Mouse (Mus musculus) neural tube, embryonic 11.5 days (tissue): Measurements from ENCODE around the gene Ppp1r10. TPM values are rescaled to one million over a fixed set of nuclear protein-coding genes. Genes with fewer than 3 reads are reported as not detected.
A peak's percentile ranks its signal among the peaks of the same experiment; 100 is the strongest.

Source experiments
- ATAC-seq: fragments of 200-750 bp; cut with Nextera tagmentation; 2 replicates; pipeline ENCODE4 v1.8.0; 2017; ENCODE audit warnings: moderate number of reproducible peaks, mild to moderate bottlenecking, moderate TSS enrichment, moderate library complexity; ENCODE audit not compliant: insufficient read depth, low FRiP score, low TSS enrichment
- DNase-seq: peaks from one replicate; pipeline ENCODE4 v3.0.0-alpha.2; 2015; ENCODE audit warnings: low spot score
- H3K27ac ChIP-seq: fragments of 300-500 bp; sonication (generic); 2 replicates; pipeline ENCODE4 v1.5.1; 2014; ENCODE audit warnings: low read depth, mild to moderate bottlenecking, low read length
- H3K27me3 ChIP-seq: fragments of 300-500 bp; sonication (generic); 2 replicates; pipeline ENCODE4 v1.6.1; 2014; ENCODE audit warnings: mild to moderate bottlenecking, low read length, mixed read lengths; ENCODE audit not compliant: control insufficient read depth, insufficient read depth
- H3K36me3 ChIP-seq: fragments of 300-500 bp; sonication (generic); 2 replicates; pipeline ENCODE4 v1.6.1; 2014; ENCODE audit warnings: mild to moderate bottlenecking, low read length, moderate library complexity, mixed read lengths; ENCODE audit not compliant: control insufficient read depth, insufficient read depth
- H3K4me1 ChIP-seq: fragments of 300-500 bp; sonication (generic); 2 replicates; pipeline ENCODE4 v1.6.1; 2014; ENCODE audit warnings: low read length, mixed read lengths; ENCODE audit not compliant: control insufficient read depth, insufficient read depth
- H3K4me2 ChIP-seq: fragments of 300-500 bp; sonication (generic); 2 replicates; pipeline ENCODE4 v1.6.1; 2014; ENCODE audit warnings: low read depth, mild to moderate bottlenecking, moderate library complexity
- H3K4me3 ChIP-seq: fragments of 300-500 bp; sonication (generic); 2 replicates; pipeline ENCODE4 v1.5.1; 2014; ENCODE audit warnings: low read depth, low read length
- H3K9ac ChIP-seq: fragments of 300-500 bp; sonication (generic); 2 replicates; pipeline ENCODE4 v1.6.1; 2014; ENCODE audit warnings: mild to moderate bottlenecking, low read length
- H3K9me3 ChIP-seq: fragments of 300-500 bp; sonication (generic); 2 replicates; pipeline ENCODE4 v1.6.1; 2016; ENCODE audit warnings: low read length; ENCODE audit not compliant: control insufficient read depth
- WGBS: fragments of 180-500 bp; shearing (Covaris S2); extraction: QIAGEN DNeasy Blood & Tissue Kit; methylation state at CpG from one replicate; pipeline ENCODE4 v1.1.7; 2014; 5-methylcytosine and 5-hydroxymethylcytosine counted together
- polyA plus RNA-seq: library from polyadenylated mRNA; unstranded; fragments of >200 nt; fragmentation: Nextera tagmentation; extraction: Ambion mirVana; gene quantifications from 2 replicates; pipeline ENCODE4 v1.2.1, GENCODE M21; 2014

Gene Ppp1r10
- polyA plus RNA-seq, 1 experiment from 2014 or later = 49.3 TPM

DNA sequence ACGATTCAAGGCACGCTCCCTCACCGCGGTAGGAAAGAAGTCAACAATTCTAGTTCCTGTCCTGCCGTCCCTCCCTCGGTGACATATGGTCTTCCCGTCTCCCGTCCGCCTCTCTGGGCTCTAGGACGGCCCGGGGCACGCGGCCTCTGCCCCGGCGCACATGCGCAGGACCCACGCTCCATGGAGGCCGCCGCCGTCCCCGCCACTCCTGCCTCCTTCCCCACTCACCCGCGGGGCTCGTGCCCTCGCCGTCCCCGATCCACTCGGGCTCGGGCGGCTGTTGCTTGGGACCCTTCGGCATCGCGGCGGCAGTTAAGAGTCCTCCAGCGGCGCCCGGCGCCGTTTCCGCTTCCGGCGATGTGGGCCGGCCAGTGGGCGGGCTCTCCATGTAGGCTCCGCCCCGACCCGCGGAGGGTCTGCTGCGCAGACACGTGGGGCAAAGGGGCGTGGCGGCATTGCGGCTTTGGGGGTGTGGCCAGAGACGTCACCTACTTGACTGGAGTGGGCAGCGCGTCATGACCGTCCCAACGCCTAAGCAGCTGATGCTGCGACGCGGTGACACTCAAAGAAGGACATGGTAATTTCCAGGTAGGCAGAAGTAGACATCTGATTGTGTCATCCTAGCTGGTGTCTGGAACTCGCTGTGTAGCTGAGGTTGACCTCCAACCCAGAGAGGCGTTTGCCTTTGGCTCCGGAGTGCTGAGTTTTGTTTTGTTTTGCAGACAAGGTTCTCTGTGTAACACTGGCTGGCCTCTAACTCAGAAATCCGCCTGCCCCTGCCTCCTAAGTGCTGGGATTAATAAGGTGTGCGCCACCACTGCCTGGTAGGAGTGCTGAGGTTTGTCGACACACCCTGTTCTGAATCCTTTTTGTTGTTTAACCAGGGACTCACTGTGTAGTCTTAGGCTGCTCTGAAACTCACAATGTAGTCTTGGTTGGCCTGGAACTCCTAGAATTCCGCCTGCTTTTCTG lies 53.5 kb downstream of the Ppp1r10 start, which contains the start of gene Abcf1:
Abcf1 (minus strand) TSS at position 344 of the 972 bp plus-strand sequence.
- H3K27ac ChIP-seq = peak within 1 kb of the TSS; percentile 42; the same call in 1 of the 2 replicates
- peak within 1 kb of the TSS; percentile 81 for H3K9ac ChIP-seq
- WGBS = under 1% methylated on average over 68 of the region's 68 CpGs
- H3K36me3 ChIP-seq = peaks cover 10% of the 10 kb centered on the region
- peak within 1 kb of the TSS; percentile 92 for H3K4me3 ChIP-seq
- DNase-seq (peak; percentile 99), ATAC-seq (peak; percentile 98)
- peaks cover 7% of the 10 kb centered on the region for H3K4me1 ChIP-seq
- H3K27me3 ChIP-seq = no peaks in the 10 kb centered on the region
- H3K4me2 ChIP-seq = peak within 1 kb of the TSS; percentile 84
- no peaks in the 10 kb centered on the region for H3K9me3 ChIP-seq

- Histone ChIP-seq H3K9ac (no peak overlapping the region), H3K4me1 (peaks cover 7% of the 10 kb centered on the region), H3K36me3 (peaks cover 8% of the 10 kb centered on the region), H3K9me3 (no peaks in the 10 kb centered on the region), H3K4me3 (no peak overlapping the region), H3K27ac (no peak overlapping the region), H3K4me2 (no peak overlapping the region), H3K27me3 (no peaks in the 10 kb centered on the region)
- no peak for DNase-seq
- 90% methylated on average over 1 of the region's 1 CpGs for WGBS
- no peak for ATAC-seq
Measured at GRCm38 (mm10) chr17:35972131-35972530, 55.9 kb downstream of the Ppp1r10 start.

GRCm38 (mm10) chr17:35978811-35979400 lies 62.7 kb downstream of the Ppp1r10 start:
- Histone ChIP-seq H3K4me2 (peak overlapping the region; percentile 92), H3K4me3 (peak overlapping the region; percentile 56), H3K9me3 (no peaks in the 10 kb centered on the region), H3K27me3 (no peaks in the 10 kb centered on the region), H3K4me1 (peaks cover 10% of the 10 kb centered on the region), H3K27ac (peak overlapping the region; percentile 90), H3K36me3 (peaks cover 12% of the 10 kb centered on the region), H3K9ac (peak overlapping the region; percentile 74)
- under 1% methylated on average over 41 of the region's 41 CpGs for WGBS
- ATAC-seq (peak; percentile 86), DNase-seq (peak; percentile 92)

- peak within 1 kb of the TSS; percentile 56 for H3K4me3 ChIP-seq
- H3K27me3 ChIP-seq = no peaks in the 10 kb centered on the region
- peaks cover 7% of the 10 kb centered on the region for H3K36me3 ChIP-seq
- H3K9ac ChIP-seq = peak within 1 kb of the TSS; percentile 74
- peak within 1 kb of the TSS; percentile 92 for H3K4me2 ChIP-seq
- peaks cover 10% of the 10 kb centered on the region for H3K4me1 ChIP-seq
- H3K27ac ChIP-seq = peak within 1 kb of the TSS; percentile 90
- DNase-seq = peak; percentile 93
- peak; percentile 85 for ATAC-seq
- WGBS = under 1% methylated on average over 88 of the region's 109 CpGs
- H3K9me3 ChIP-seq = no peaks in the 10 kb centered on the region
Measured at GRCm38 (mm10) chr17:35979401-35980362, 63.4 kb downstream of the Ppp1r10 start, which contains the start of the genes Gnl1 and Prr3. TSS of gene Gnl1 (plus strand) at chr17:35979851. TSS of gene Prr3 (minus strand) at chr17:35980236.

DNA sequence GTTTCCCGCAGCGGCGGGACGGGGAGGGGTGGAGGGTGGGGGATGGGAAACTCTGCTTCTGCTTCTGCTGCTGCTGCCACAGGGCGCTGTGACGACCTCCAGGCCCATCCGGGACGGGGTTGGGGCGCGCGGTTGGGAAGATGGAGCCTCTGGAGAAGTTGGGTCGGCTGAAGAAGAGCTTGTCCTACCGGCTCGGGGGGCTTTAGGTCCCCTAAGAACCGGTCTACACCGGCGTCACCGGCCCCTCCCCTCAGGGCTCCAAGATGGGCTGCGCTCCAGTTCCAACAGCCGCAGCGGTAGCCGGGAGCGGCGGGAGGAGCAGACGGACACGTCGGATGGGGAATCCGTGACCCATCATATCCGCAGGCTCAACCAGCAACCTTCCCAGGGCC lies 64.1 kb downstream of the Ppp1r10 start:
- Histone ChIP-seq H3K4me2 (peak overlapping the region; percentile 92), H3K36me3 (peaks cover 6% of the 10 kb centered on the region)
- ATAC-seq = peak; percentile 32; the same call in 1 of the 2 replicates

DNA sequence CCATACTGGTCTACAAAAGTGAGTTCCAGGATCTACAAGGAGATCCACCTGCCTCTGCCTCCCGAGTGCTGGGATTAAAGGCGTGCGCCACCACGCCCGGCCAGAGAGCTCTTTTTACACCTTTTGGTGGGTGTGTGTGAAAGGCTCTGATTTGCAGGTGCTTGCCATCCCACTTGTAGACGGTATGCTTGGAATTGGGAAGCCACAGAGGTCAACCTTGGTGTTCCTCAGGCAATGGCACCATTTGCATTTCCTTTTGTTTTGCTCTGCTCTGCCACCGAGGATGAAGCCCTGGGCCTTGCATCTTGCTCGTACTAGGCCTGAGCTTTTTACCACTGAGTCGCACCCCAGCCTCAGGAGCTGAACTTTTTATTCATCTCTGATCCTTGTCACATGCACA lies 65.5 kb downstream of the Ppp1r10 start:
- no peak overlapping the region for H3K9ac ChIP-seq
- no peaks in the 10 kb centered on the region for H3K27me3 ChIP-seq
- H3K27ac ChIP-seq = no peak overlapping the region
- DNase-seq (no peak), ATAC-seq (no peak)
- H3K4me1 ChIP-seq = peaks cover 10% of the 10 kb centered on the region
- no peak overlapping the region for H3K4me2 ChIP-seq
- WGBS = 92% methylated on average over 9 of the region's 9 CpGs
- H3K4me3 ChIP-seq = no peak overlapping the region
- no peaks in the 10 kb centered on the region for H3K9me3 ChIP-seq
- H3K36me3 ChIP-seq = peaks cover 11% of the 10 kb centered on the region

More for the DNA sequence above, 64.1 kb downstream of the Ppp1r10 start:
- under 1% methylated on average over 26 of the region's 29 CpGs for WGBS
- Histone ChIP-seq H3K9me3 (no peaks in the 10 kb centered on the region), H3K27ac (peak overlapping the region; percentile 90), H3K9ac (peak overlapping the region; percentile 74), H3K4me1 (peaks cover 10% of the 10 kb centered on the region), H3K4me3 (peak overlapping the region; percentile 56), H3K27me3 (no peaks in the 10 kb centered on the region)
- DNase-seq = peak; percentile 58
